In the genomic region with DNA sequence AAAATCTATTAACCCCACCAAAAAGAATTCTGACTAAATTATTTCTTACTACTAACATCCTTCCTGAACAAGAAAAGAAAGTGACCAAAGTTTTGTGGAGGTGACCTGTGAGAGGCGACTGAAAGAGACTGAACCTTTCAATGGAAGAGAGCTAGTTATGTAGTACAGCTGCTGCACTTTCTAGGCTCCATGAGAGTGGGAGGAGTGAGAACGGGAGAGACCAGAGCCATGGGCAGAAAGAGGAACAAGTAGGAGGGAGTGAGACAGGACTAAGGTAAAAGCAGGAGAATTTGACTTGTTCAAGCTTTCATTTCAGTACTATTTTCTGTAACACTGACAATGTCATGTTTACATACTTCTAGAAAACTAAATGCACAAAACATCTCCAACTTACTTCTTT, we compare ENCODE assay signal across 24 mouse cellular contexts. TPM values are rescaled to one million over a fixed set of nuclear protein-coding genes. Genes with fewer than 3 reads are reported as not detected.
"Had no signal": no experiment of that assay in that cellular context is flagged by ENCODE, and none has a peak within 500 bp of the region (broad histone marks: within the 10 kb centered on the region; RNA-seq: fewer than 3 reads in every experiment).

No protein-coding gene starts in this region.

- H3K4me3 ChIP-seq: intestine, embryonic 15.5 days; kidney, embryonic 15.5 days; liver, embryonic 13.5 days; midbrain, embryonic 12.5 days; midbrain, embryonic 15.5 days; neural tube, embryonic 12.5 days; neural tube, embryonic 15.5 days; stomach, embryonic 15.5 days had no signal

- H3K27ac ChIP-seq: intestine, embryonic 15.5 days; kidney, embryonic 15.5 days; liver, embryonic 13.5 days; macrophage; midbrain, embryonic 12.5 days; midbrain, embryonic 15.5 days; neural tube, embryonic 12.5 days; neural tube, embryonic 15.5 days; stomach, embryonic 15.5 days had no signal

- H3K27me3 ChIP-seq: intestine, embryonic 15.5 days; kidney, embryonic 15.5 days; liver, embryonic 13.5 days; midbrain, embryonic 12.5 days; midbrain, embryonic 15.5 days; neural tube, embryonic 12.5 days; neural tube, embryonic 15.5 days; stomach, embryonic 15.5 days had no signal

- DNase-seq: kidney, adult 11 months; kidney, adult 8-10 months; kidney, postnatal 10 days; kidney, postnatal 36 days; layer of hippocampus, postnatal 36 days; liver, embryonic 13.5 days; lung, embryonic 14.5 days; spleen, adult 18-20 months; thymus, postnatal 25 days had no signal

RNA-seq across cellular contexts. Expression of a gene that starts 32.8 kb away (rescaled TPM):
- total RNA-seq: layer of hippocampus, adult 8-10 months; layer of hippocampus, postnatal 10 days; layer of hippocampus, postnatal 36 days; left cerebral cortex, postnatal 10 days; liver, adult 2 months; megakaryocyte, adult 5-6 weeks had no signal
- polyA plus RNA-seq: intestine, embryonic 15.5 days; liver, adult 2 months; liver, embryonic 13.5 days; liver, embryonic 16.5 days; lung, embryonic 14.5 days; lung, postnatal 0 days; macrophage; neural tube, embryonic 12.5 days; stomach, embryonic 15.5 days had no signal

RNA-seq across cellular contexts. Expression of a gene that starts 40.4 kb away (rescaled TPM):
- total RNA-seq: liver, adult 2 months had no signal
- polyA plus RNA-seq: macrophage had no signal
